14 mouse cellular contexts compared by ENCODE assay signal in genomic region chr16:89944604-89945283, GRCm38 (mm10).
DNase-seq lines count a peak whose midpoint lies in the region; ATAC-seq lines count a peak whose summit lies in the region.
"Had no signal": no experiment of that assay in that cellular context is flagged by ENCODE, and none has a peak within 500 bp of the region (broad histone marks: within the 10 kb centered on the region; RNA-seq: fewer than 3 reads in every experiment).

No protein-coding gene starts in this region.

- H3K4me3 ChIP-seq in hindbrain, embryonic 13.5 days: no peak overlapping the region
- H3K4me3 ChIP-seq in midbrain, embryonic 10.5 days: peak overlapping the region; percentile 36
- H3K4me3 ChIP-seq: embryonic facial prominence, embryonic 15.5 days had no signal

- DNase-seq in cerebellum, adult 11-12 months: no peak
- peak; percentile 50 for DNase-seq in embryo, embryonic 11 days
- DNase-seq in midbrain, embryonic 10.5 days (ENCODE audit: low spot score): no peak
- DNase-seq in right cerebral cortex, postnatal 25 days: no peak
- DNase-seq in urinary bladder, postnatal 36 days (ENCODE audit: low spot score in 2 of 2): no peak
- DNase-seq: adrenal gland, postnatal 36 days; cerebellum, adult 18-20 months; kidney, postnatal 25 days; lung, adult 2 months had no signal

- 0 out of 2 replicates have a peak overlapping the region, but pooled peaks have one; percentile 27 for H3K4me2 ChIP-seq in hindbrain, embryonic 13.5 days
- H3K4me2 ChIP-seq: embryonic facial prominence, embryonic 15.5 days had no signal

- no peaks in the 10 kb centered on the region for H3K36me3 ChIP-seq in hindbrain, embryonic 13.5 days
- no peaks in the 10 kb centered on the region; the same call in 1 of the 2 replicates for H3K36me3 ChIP-seq in midbrain, embryonic 10.5 days
- H3K36me3 ChIP-seq: embryonic facial prominence, embryonic 15.5 days; heart, embryonic 10.5 days had no signal

- no peaks in the 10 kb centered on the region for H3K27me3 ChIP-seq in hindbrain, embryonic 13.5 days
- 0 out of 2 replicates have a peak, but pooled peaks cover 5% of the 10 kb centered on the region for H3K27me3 ChIP-seq in midbrain, embryonic 10.5 days (ENCODE audit: low read depth, poor library complexity, severe bottlenecking)
- H3K27me3 ChIP-seq: embryonic facial prominence, embryonic 15.5 days had no signal

- H3K4me1 ChIP-seq in hindbrain, embryonic 13.5 days (replicated peaks): peaks cover 29% of the 10 kb centered on the region
- peaks cover 45% of the 10 kb centered on the region for H3K4me1 ChIP-seq in midbrain, embryonic 10.5 days

- ATAC-seq in cerebellum, adult (ENCODE audit: insufficient number of reproducible peaks, low FRiP score, low TSS enrichment): 0 out of 2 replicates have a peak, but pooled peaks have one; percentile 22
- ATAC-seq in hindbrain, embryonic 13.5 days (ENCODE audit: low FRiP score): 0 out of 2 replicates have a peak, but pooled peaks have one; percentile 5
- ATAC-seq in erythroblast, adult 5-6 weeks (replicated peaks; ENCODE audit: low FRiP score, poor library complexity, severe bottlenecking): no peak

- 0 out of 2 replicates have a peak, but pooled peaks cover 4% of the 10 kb centered on the region for H3K9me3 ChIP-seq in hindbrain, embryonic 13.5 days
- H3K9me3 ChIP-seq in midbrain, embryonic 10.5 days (replicated peaks): peaks cover 10% of the 10 kb centered on the region; the same call in 1 of the 2 replicates
- H3K9me3 ChIP-seq: embryonic facial prominence, embryonic 15.5 days; heart, embryonic 10.5 days had no signal

- no peak overlapping the region for H3K27ac ChIP-seq in hindbrain, embryonic 13.5 days
- H3K27ac ChIP-seq in midbrain, embryonic 10.5 days (replicated peaks): peak overlapping the region; percentile 87
- H3K27ac ChIP-seq: embryonic facial prominence, embryonic 15.5 days; heart, embryonic 10.5 days had no signal

- WGBS in hindbrain, embryonic 13.5 days: 32% methylated on average over 19 of the region's 19 CpGs
- WGBS in midbrain, embryonic 10.5 days: 30% methylated on average over 19 of the region's 19 CpGs

- peak overlapping the region; percentile 46 for H3K9ac ChIP-seq in hindbrain, embryonic 13.5 days
- H3K9ac ChIP-seq: embryonic facial prominence, embryonic 15.5 days had no signal
